Mouse (Mus musculus) forebrain, embryonic 14.5 days (tissue): ENCODE results near the gene Adgre5. TPM values are rescaled to one million over a fixed set of nuclear protein-coding genes. Genes with fewer than 3 reads are reported as not detected.

Experiments
- ATAC-seq: fragments of 200-750 bp; cut with Nextera tagmentation; 2 replicates; pipeline ENCODE4 v1.8.0; 2017; ENCODE audit warnings: mild to moderate bottlenecking, moderate library complexity
- DNase-seq: peaks from one replicate; pipeline ENCODE4 v3.0.0-alpha.2; 2015; ENCODE audit warnings: low spot score
- H3K27ac ChIP-seq: fragments of 300-500 bp; sonication (generic); 2 replicates; pipeline ENCODE4 v1.5.1; 2014; ENCODE audit warnings: low read depth, mild to moderate bottlenecking, control low read depth, low read length, moderate library complexity
- H3K27me3 ChIP-seq: fragments of 300-500 bp; sonication (generic); replicated peaks from 2 replicates; pipeline ENCODE4 v1.6.1; 2014; ENCODE audit warnings: low read length, control low read depth, mixed read lengths; ENCODE audit not compliant: control insufficient read depth, insufficient read depth
- H3K36me3 ChIP-seq: fragments of 300-500 bp; sonication (generic); 2 replicates; pipeline ENCODE4 v1.6.1; 2014; ENCODE audit warnings: low read length, control low read depth; ENCODE audit not compliant: control insufficient read depth, insufficient read depth
- H3K4me1 ChIP-seq: fragments of 300-500 bp; sonication (generic); 2 replicates; pipeline ENCODE4 v1.6.1; 2014; ENCODE audit warnings: antibody characterized with exemption, low read length, control low read depth; ENCODE audit not compliant: control insufficient read depth, insufficient read depth
- H3K4me2 ChIP-seq: fragments of 300-500 bp; sonication (generic); 2 replicates; pipeline ENCODE4 v1.6.1; 2014; ENCODE audit warnings: mild to moderate bottlenecking, control low read depth, low read length
- H3K4me3 ChIP-seq: fragments of 300-500 bp; sonication (generic); 2 replicates; pipeline ENCODE4 v1.5.1; 2014; ENCODE audit warnings: low read depth, low read length, control low read depth
- H3K9ac ChIP-seq: fragments of 300-500 bp; sonication (generic); 2 replicates; pipeline ENCODE4 v1.6.1; 2014; ENCODE audit warnings: mild to moderate bottlenecking, low read length, control low read depth, moderate library complexity
- H3K9me3 ChIP-seq: fragments of 300-500 bp; sonication (generic); replicated peaks from 2 replicates; pipeline ENCODE4 v1.6.1; 2016; ENCODE audit warnings: low read length, control low read depth, mixed read lengths; ENCODE audit not compliant: control insufficient read depth
- WGBS: fragments of 180-500 bp; shearing (Covaris S2); extraction: QIAGEN DNeasy Blood & Tissue Kit; methylation state at CpG from one replicate; pipeline ENCODE4 v1.1.7; 2014; 5-methylcytosine and 5-hydroxymethylcytosine counted together
- polyA plus RNA-seq: library from polyadenylated mRNA; unstranded; fragments of >200 nt; fragmentation: Nextera tagmentation; extraction: Ambion mirVana; gene quantifications from 2 replicates; pipeline ENCODE4 v1.2.1, GENCODE M21; 2014

The Adgre5 gene
- polyA plus RNA-seq, 1 experiment from 2014 or later: 9.3 TPM

DNA sequence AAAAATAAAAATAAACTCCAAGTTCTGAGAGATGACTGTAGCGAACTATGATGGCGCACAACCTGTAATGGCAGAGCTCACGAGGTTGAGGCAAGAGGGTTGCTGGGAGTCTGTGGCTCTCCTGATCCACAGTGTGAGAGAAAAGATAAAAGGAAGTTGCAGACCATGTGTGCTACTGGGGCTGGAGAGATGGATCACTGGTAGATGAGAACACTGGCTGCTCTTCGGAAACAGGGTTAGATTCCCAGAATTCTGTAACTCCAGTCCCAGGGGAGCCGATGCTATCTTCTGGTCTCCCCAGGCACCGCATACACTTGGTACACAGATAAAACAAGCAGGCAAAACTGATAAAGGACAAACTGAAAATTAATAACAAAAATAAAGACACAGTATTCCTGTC is 1.8 kb upstream of the Adgre5 start:
- H3K36me3 ChIP-seq: no peaks in the 10 kb centered on the region
- 0 out of 2 replicates have a peak, but pooled peaks cover 4% of the 10 kb centered on the region for H3K4me1 ChIP-seq
- no peak overlapping the region for H3K4me2 ChIP-seq
- WGBS: 94% methylated on average over 6 of the region's 6 CpGs
- ATAC-seq (no peak), DNase-seq (no peak)
- no peak overlapping the region for H3K9ac ChIP-seq
- H3K27me3 ChIP-seq: peaks cover 32% of the 10 kb centered on the region; the same call in 1 of the 2 replicates
- H3K4me3 ChIP-seq: no peak overlapping the region
- H3K9me3 ChIP-seq: no peaks in the 10 kb centered on the region
- H3K27ac ChIP-seq: no peak overlapping the region

DNA sequence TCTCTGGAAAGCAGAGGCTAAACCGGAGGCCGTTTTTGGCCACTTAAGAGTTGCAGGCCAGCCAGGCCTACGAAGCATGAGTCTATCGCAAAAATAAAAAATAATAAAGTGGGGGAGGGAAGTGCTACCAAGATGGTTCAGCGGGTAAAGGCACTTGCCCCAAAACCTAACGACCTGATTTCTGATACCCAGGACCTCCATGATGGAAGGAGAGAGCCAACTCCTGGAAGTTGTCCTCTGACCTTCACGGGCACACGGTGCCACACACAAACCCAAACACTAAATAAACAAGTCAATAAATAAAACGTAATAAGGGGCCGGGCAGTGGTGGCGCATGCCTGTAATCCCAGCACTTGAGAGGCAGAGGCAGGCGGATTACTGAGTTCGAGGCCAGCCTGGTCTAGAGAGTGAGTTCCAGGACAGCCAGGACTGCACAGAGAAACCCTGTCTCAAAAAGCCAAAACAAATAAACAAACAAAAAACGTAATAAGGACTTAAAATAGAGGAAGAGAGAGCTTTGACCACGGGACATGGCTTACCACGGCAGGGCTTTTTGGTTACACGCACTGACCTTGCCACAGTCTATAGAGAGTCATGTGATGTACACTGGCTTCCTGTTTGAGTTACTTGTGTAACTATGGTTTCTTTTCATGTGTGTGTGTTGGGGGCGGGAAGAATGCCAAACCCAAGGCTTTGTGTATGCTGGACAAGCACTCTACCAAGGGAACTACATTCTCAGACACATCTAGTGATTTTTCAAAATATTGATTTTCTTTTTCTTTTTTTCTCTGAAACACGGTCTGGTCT is 926 bp upstream of the Adgre5 start:
- H3K9ac ChIP-seq: no peak overlapping the region
- no peaks in the 10 kb centered on the region for H3K9me3 ChIP-seq
- no peaks in the 10 kb centered on the region for H3K36me3 ChIP-seq
- H3K4me3 ChIP-seq: no peak overlapping the region
- WGBS: 79% methylated on average over 19 of the region's 19 CpGs
- H3K27ac ChIP-seq: no peak overlapping the region
- H3K4me2 ChIP-seq: no peak overlapping the region; the same call in 1 of the 2 replicates
- H3K27me3 ChIP-seq: peaks cover 27% of the 10 kb centered on the region; the same call in 1 of the 2 replicates
- DNase-seq (no peak), ATAC-seq (no peak)
- 0 out of 2 replicates have a peak, but pooled peaks cover 4% of the 10 kb centered on the region for H3K4me1 ChIP-seq

DNA sequence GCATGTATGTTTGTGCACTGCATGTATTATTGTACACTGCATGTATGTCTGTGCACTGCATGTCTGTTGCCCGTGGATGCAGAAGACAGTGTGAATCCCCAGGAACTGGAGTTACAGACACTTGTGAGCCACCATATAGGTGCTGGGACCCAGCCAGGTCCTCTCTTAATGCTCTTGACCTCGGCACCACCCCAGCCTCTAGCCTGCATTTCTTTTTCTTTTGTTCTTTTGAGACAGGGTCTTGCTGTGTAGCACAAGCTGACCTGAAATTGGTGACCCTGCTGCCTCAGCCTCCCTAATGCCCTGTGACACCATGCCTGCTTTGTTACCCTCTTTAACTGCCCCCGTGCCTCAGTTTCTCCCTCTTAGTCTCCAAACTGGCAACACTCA is 545 bp downstream of the Adgre5 start:
- Histone ChIP-seq H3K36me3 (no peaks in the 10 kb centered on the region), H3K27ac (no peak overlapping the region), H3K9me3 (no peaks in the 10 kb centered on the region), H3K27me3 (peaks cover 26% of the 10 kb centered on the region; the same call in 1 of the 2 replicates), H3K4me2 (peak overlapping the region; percentile 61), H3K4me3 (peak overlapping the region; percentile 33), H3K9ac (peak overlapping the region; percentile 37; the same call in 1 of the 2 replicates), H3K4me1 (0 out of 2 replicates have a peak, but pooled peaks cover 4% of the 10 kb centered on the region)
- no peak for ATAC-seq
- DNase-seq: no peak
- WGBS: 16% methylated on average over 3 of the region's 3 CpGs

- no peak for DNase-seq
- 52% methylated on average over 8 of the region's 8 CpGs for WGBS
- 0 out of 2 replicates have a peak, but pooled peaks cover 4% of the 10 kb centered on the region for H3K4me1 ChIP-seq
- H3K27ac ChIP-seq: no peak overlapping the region
- no peaks in the 10 kb centered on the region for H3K9me3 ChIP-seq
- no peak for ATAC-seq
- no peak overlapping the region for H3K9ac ChIP-seq
- H3K27me3 ChIP-seq: peaks cover 26% of the 10 kb centered on the region; the same call in 1 of the 2 replicates
- H3K36me3 ChIP-seq: no peaks in the 10 kb centered on the region
- no peak overlapping the region for H3K4me3 ChIP-seq
- H3K4me2 ChIP-seq: no peak overlapping the region
Measured at GRCm38 (mm10) chr8:83739711-83740468, 1.2 kb downstream of the Adgre5 start.

DNA sequence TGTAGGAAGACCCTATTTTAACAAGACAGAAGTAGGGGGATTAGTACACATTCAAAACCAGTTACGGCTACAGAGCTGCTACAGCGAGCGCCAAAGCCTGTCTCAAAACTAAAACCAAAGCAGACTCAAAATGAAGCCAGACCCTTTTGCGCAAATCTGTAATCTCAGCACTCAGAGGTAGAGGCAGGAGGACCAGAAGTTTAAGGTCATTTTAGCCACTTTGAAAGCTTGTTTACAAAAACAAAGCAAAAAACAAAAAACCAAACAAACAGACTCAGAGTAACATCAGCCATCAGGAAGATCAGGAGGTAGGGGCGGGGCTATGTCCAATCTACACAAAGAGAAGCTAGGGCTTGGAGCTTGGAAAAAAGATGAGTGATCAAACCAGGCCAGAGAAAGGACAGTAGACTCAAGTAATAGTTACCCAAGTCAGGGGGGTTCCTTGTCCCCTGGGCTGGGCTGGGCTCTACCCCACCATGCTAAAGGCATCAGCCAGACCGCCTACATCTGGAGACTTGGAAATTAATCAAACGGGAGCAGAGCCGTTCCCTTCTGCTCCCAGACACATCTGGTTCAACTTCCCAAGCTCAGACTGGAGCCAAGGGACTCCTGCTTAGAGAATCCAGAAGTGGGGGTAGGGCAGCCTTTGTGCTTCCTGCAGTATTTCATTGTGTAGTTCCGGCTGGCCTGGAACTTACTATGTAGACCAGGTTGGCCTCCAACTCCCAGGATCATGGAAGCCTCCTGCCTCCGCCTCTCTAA is 2.0 kb downstream of the Adgre5 start:
- Histone ChIP-seq H3K4me2 (no peak overlapping the region), H3K4me1 (0 out of 2 replicates have a peak, but pooled peaks cover 4% of the 10 kb centered on the region), H3K27me3 (peaks cover 26% of the 10 kb centered on the region; the same call in 1 of the 2 replicates), H3K9me3 (no peaks in the 10 kb centered on the region), H3K27ac (no peak overlapping the region), H3K4me3 (no peak overlapping the region), H3K36me3 (no peaks in the 10 kb centered on the region), H3K9ac (no peak overlapping the region)
- 79% methylated on average over 10 of the region's 10 CpGs for WGBS
- no peak for DNase-seq
- ATAC-seq: no peak

- Histone ChIP-seq H3K4me2 (no peak overlapping the region), H3K4me3 (no peak overlapping the region), H3K9me3 (no peaks in the 10 kb centered on the region), H3K27me3 (peaks cover 26% of the 10 kb centered on the region; the same call in 1 of the 2 replicates), H3K4me1 (0 out of 2 replicates have a peak, but pooled peaks cover 4% of the 10 kb centered on the region), H3K36me3 (no peaks in the 10 kb centered on the region), H3K9ac (no peak overlapping the region), H3K27ac (no peak overlapping the region)
- 83% methylated on average over 4 of the region's 4 CpGs for WGBS
- no peak for ATAC-seq
- DNase-seq: no peak
Measured at GRCm38 (mm10) chr8:83737852-83738562, 3.1 kb downstream of the Adgre5 start.

DNA sequence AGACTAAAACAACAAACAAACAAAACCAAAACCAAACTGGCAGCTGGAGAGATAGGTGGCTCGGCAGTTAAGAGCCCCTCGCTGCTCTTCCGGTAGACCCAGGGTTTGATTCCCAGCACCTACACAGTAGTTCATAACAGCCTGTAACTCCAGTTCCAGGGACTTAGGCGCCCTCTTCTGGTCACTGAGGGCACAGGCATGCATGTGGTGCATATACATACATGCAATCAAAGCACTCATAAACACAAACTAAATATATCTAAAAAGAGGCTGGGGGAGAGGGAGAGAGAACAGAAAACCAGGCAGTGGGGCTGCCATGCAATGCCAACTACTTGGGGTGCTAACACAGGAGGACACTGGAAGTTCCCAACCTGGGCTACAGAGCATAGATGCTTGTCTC is 3.8 kb downstream of the Adgre5 start:
- peaks cover 21% of the 10 kb centered on the region; the same call in 1 of the 2 replicates for H3K27me3 ChIP-seq
- H3K4me1 ChIP-seq: 0 out of 2 replicates have a peak, but pooled peaks cover 4% of the 10 kb centered on the region
- H3K9me3 ChIP-seq: no peaks in the 10 kb centered on the region
- 89% methylated on average over 4 of the region's 4 CpGs for WGBS
- no peak overlapping the region for H3K9ac ChIP-seq
- no peak overlapping the region for H3K4me2 ChIP-seq
- H3K36me3 ChIP-seq: no peaks in the 10 kb centered on the region
- DNase-seq (no peak), ATAC-seq (no peak)
- H3K4me3 ChIP-seq: no peak overlapping the region
- no peak overlapping the region for H3K27ac ChIP-seq

- H3K36me3 ChIP-seq: no peaks in the 10 kb centered on the region
- H3K9me3 ChIP-seq: no peaks in the 10 kb centered on the region
- peaks cover 18% of the 10 kb centered on the region; the same call in 1 of the 2 replicates for H3K27me3 ChIP-seq
- no peak for DNase-seq
- H3K4me2 ChIP-seq: no peak overlapping the region
- no peak overlapping the region for H3K9ac ChIP-seq
- no peak for ATAC-seq
- WGBS: 93% methylated on average over 4 of the region's 4 CpGs
- H3K4me3 ChIP-seq: no peak overlapping the region
- H3K4me1 ChIP-seq: 0 out of 2 replicates have a peak, but pooled peaks cover 4% of the 10 kb centered on the region
- H3K27ac ChIP-seq: no peak overlapping the region
Measured at GRCm38 (mm10) chr8:83736681-83737080, 4.4 kb downstream of the Adgre5 start.
